Mouse (Mus musculus): Measurements from ENCODE around the gene Mixl1. TPM values are rescaled to one million over a fixed set of nuclear protein-coding genes. Genes with fewer than 3 reads are reported as not detected.

The Mixl1 gene
- total RNA-seq, 1 experiment from 2014 or later: not detected

Other genes with a start within 250 kb of the Mixl1 start
- not detected in 2 replicates for gene Stum, start 213.5 kb downstream of the Mixl1 start, total RNA-seq (2017)
- gene Parp1, start 128.1 kb downstream of the Mixl1 start, total RNA-seq (2017): 155 and 201 TPM in 2 replicates
- 32.7 and 47.0 TPM in 2 replicates for gene Lin9, start 55.9 kb downstream of the Mixl1 start, total RNA-seq (2017)
- 51.2 and 60.1 TPM in 2 replicates for gene Acbd3, start 29.0 kb upstream of the Mixl1 start, total RNA-seq (2017)
- gene H3f3a, start 116.9 kb upstream of the Mixl1 start, total RNA-seq (2017): 1,757 and 2,309 TPM in 2 replicates
- gene Sde2, start 154.1 kb upstream of the Mixl1 start, total RNA-seq (2017): 53.2 and 68.7 TPM in 2 replicates
- gene Lefty2, start 196.1 kb upstream of the Mixl1 start, total RNA-seq (2017): not detected in 2 replicates
- gene Pycr2, start 207.3 kb upstream of the Mixl1 start, total RNA-seq (2017): 21.5 and 25.4 TPM in 2 replicates
- 0.45 and 2.9 TPM in 2 replicates for gene Lefty1, start 238.0 kb upstream of the Mixl1 start, total RNA-seq (2017)
- 21.8 and 25.5 TPM in 2 replicates for gene Tmem63a, start 245.3 kb upstream of the Mixl1 start, total RNA-seq (2017)